Mouse (Mus musculus): ENCODE results near the gene Slc48a1. TPM values are rescaled to one million over a fixed set of nuclear protein-coding genes. Genes with fewer than 3 reads are reported as not detected.

Gene Slc48a1
- polyA plus RNA-seq, 2 experiments = 35.0 to 73.9 TPM

- TF ChIP-seq EP300 (IDR thresholded peaks at IDR 0.05; ENCODE audit: low read depth) = no peak
- TF ChIP-seq CTCF (IDR thresholded peaks at IDR 0.05; ENCODE audit: low read depth) = no peak
- H3K9me3 ChIP-seq (ENCODE audit: control insufficient read depth, low read length) = no peaks in the 10 kb centered on the region
- H3K9ac ChIP-seq (replicated peaks) = no peak overlapping the region
- H3K4me2 ChIP-seq (ENCODE audit: low read depth) = no peak overlapping the region
- H3K27ac ChIP-seq = no peak overlapping the region
- no peaks in the 10 kb centered on the region for H3K27me3 ChIP-seq (ENCODE audit: control insufficient read depth, insufficient read depth, low read length)
- WGBS (ENCODE audit: insufficient replicate concordance) = 72% methylated on average over 7 of the region's 7 CpGs
- H3K36me3 ChIP-seq (replicated peaks; ENCODE audit: control insufficient read depth, insufficient read depth, low read depth) = no peaks in the 10 kb centered on the region
- no peak for DNase-seq (ENCODE audit: low read depth in 3 of 3, low spot score in 3 of 3)
- no peak for ATAC-seq (ENCODE audit: insufficient read depth)
- H3K4me3 ChIP-seq (ENCODE audit: insufficient read depth in 1 of 2, low read depth in 2 of 2, low read length in 2 of 2) = no peak overlapping the region
- no peaks in the 10 kb centered on the region for H3K4me1 ChIP-seq (replicated peaks; ENCODE audit: control insufficient read depth in 2 of 2, insufficient read depth in 2 of 2, low read length in 1 of 2)
Measured at GRCm38 (mm10) chr15:97801811-97802210, 23.5 kb downstream of the Slc48a1 start.

- DNase-seq (ENCODE audit: low read depth in 3 of 3, low spot score in 3 of 3) (no peak), ATAC-seq (ENCODE audit: insufficient read depth) (no peak)
- Histone ChIP-seq H3K27ac (no peak overlapping the region), H3K4me1 (replicated peaks; ENCODE audit: control insufficient read depth in 2 of 2, insufficient read depth in 2 of 2, low read length in 1 of 2) (no peaks in the 10 kb centered on the region), H3K27me3 (ENCODE audit: control insufficient read depth, insufficient read depth, low read length) (no peaks in the 10 kb centered on the region), H3K4me2 (ENCODE audit: low read depth) (no peak overlapping the region), H3K9ac (replicated peaks) (no peak overlapping the region), H3K36me3 (replicated peaks; ENCODE audit: control insufficient read depth, insufficient read depth, low read depth) (no peaks in the 10 kb centered on the region), H3K9me3 (ENCODE audit: control insufficient read depth, low read length) (no peaks in the 10 kb centered on the region), H3K4me3 (ENCODE audit: insufficient read depth in 1 of 2, low read depth in 2 of 2, low read length in 2 of 2) (no peak overlapping the region)
- WGBS (ENCODE audit: insufficient replicate concordance) = 74% methylated on average over 13 of the region's 13 CpGs
- TF ChIP-seq CTCF (IDR thresholded peaks at IDR 0.05; ENCODE audit: low read depth) (no peak), EP300 (IDR thresholded peaks at IDR 0.05; ENCODE audit: low read depth) (no peak)
Measured at GRCm38 (mm10) chr15:97802575-97802974, 24.3 kb downstream of the Slc48a1 start.

GRCm38 (mm10) chr15:97807867-97808266 is 29.5 kb downstream of the Slc48a1 start:
- 83% methylated on average over 12 of the region's 12 CpGs for WGBS (ENCODE audit: insufficient replicate concordance)
- DNase-seq (ENCODE audit: low read depth in 3 of 3, low spot score in 3 of 3) (no peak), ATAC-seq (ENCODE audit: insufficient read depth) (no peak)
- Histone ChIP-seq H3K9me3 (ENCODE audit: control insufficient read depth, low read length) (no peaks in the 10 kb centered on the region), H3K27me3 (ENCODE audit: control insufficient read depth, insufficient read depth, low read length) (no peaks in the 10 kb centered on the region), H3K4me3 (ENCODE audit: insufficient read depth in 1 of 2, low read depth in 2 of 2, low read length in 2 of 2) (no peak overlapping the region), H3K27ac (no peak overlapping the region), H3K4me2 (ENCODE audit: low read depth) (no peak overlapping the region), H3K4me1 (replicated peaks; ENCODE audit: control insufficient read depth in 2 of 2, insufficient read depth in 2 of 2, low read length in 1 of 2) (no peaks in the 10 kb centered on the region), H3K9ac (replicated peaks) (no peak overlapping the region), H3K36me3 (replicated peaks; ENCODE audit: control insufficient read depth, insufficient read depth, low read depth) (no peaks in the 10 kb centered on the region)
- TF ChIP-seq CTCF (IDR thresholded peaks at IDR 0.05; ENCODE audit: low read depth) = no peak
- TF ChIP-seq EP300 (IDR thresholded peaks at IDR 0.05; ENCODE audit: low read depth) = no peak

- no peaks in the 10 kb centered on the region for H3K9me3 ChIP-seq (ENCODE audit: control insufficient read depth, low read length)
- no peaks in the 10 kb centered on the region for H3K4me1 ChIP-seq (replicated peaks; ENCODE audit: control insufficient read depth in 2 of 2, insufficient read depth in 2 of 2, low read length in 1 of 2)
- no peak overlapping the region for H3K27ac ChIP-seq
- no peak overlapping the region for H3K4me2 ChIP-seq (ENCODE audit: low read depth)
- WGBS (ENCODE audit: insufficient replicate concordance) = 85% methylated on average over 14 of the region's 14 CpGs
- no peak overlapping the region for H3K9ac ChIP-seq (replicated peaks)
- TF ChIP-seq EP300 (IDR thresholded peaks at IDR 0.05; ENCODE audit: low read depth) (no peak), CTCF (IDR thresholded peaks at IDR 0.05; ENCODE audit: low read depth) (no peak)
- ATAC-seq (ENCODE audit: insufficient read depth) (no peak), DNase-seq (ENCODE audit: low read depth in 3 of 3, low spot score in 3 of 3) (no peak)
- H3K36me3 ChIP-seq (replicated peaks; ENCODE audit: control insufficient read depth, insufficient read depth, low read depth) = no peaks in the 10 kb centered on the region
- no peaks in the 10 kb centered on the region for H3K27me3 ChIP-seq (ENCODE audit: control insufficient read depth, insufficient read depth, low read length)
- H3K4me3 ChIP-seq (ENCODE audit: insufficient read depth in 1 of 2, low read depth in 2 of 2, low read length in 2 of 2) = no peak overlapping the region
Measured at GRCm38 (mm10) chr15:97808532-97808931, 30.2 kb downstream of the Slc48a1 start.

- Histone ChIP-seq H3K4me2 (ENCODE audit: low read depth) (no peak overlapping the region), H3K9ac (replicated peaks) (no peak overlapping the region), H3K27me3 (ENCODE audit: control insufficient read depth, insufficient read depth, low read length) (no peaks in the 10 kb centered on the region), H3K36me3 (replicated peaks; ENCODE audit: control insufficient read depth, insufficient read depth, low read depth) (no peaks in the 10 kb centered on the region), H3K4me3 (ENCODE audit: insufficient read depth in 1 of 2, low read depth in 2 of 2, low read length in 2 of 2) (no peak overlapping the region), H3K4me1 (replicated peaks; ENCODE audit: control insufficient read depth in 2 of 2, insufficient read depth in 2 of 2, low read length in 1 of 2) (no peaks in the 10 kb centered on the region), H3K27ac (no peak overlapping the region), H3K9me3 (ENCODE audit: control insufficient read depth, low read length) (no peaks in the 10 kb centered on the region)
- ATAC-seq (ENCODE audit: insufficient read depth) (no peak), DNase-seq (ENCODE audit: low read depth in 3 of 3, low spot score in 3 of 3) (no peak)
- TF ChIP-seq EP300 (IDR thresholded peaks at IDR 0.05; ENCODE audit: low read depth) (no peak), CTCF (IDR thresholded peaks at IDR 0.05; ENCODE audit: low read depth) (no peak)
- 75% methylated on average over 14 of the region's 14 CpGs for WGBS (ENCODE audit: insufficient replicate concordance)
Measured at GRCm38 (mm10) chr15:97809206-97809605, 30.9 kb downstream of the Slc48a1 start.

Measured in liver, embryonic 14.5 days (tissue).